Mouse (Mus musculus): ENCODE results near the gene Erich3. TPM values are rescaled to one million over a fixed set of nuclear protein-coding genes. Genes with fewer than 3 reads are reported as not detected.

The Erich3 gene
- polyA plus RNA-seq (2021; fragmentation: Nextera tagmentation) = 2.1 and 2.3 TPM in 2 replicates
- long read RNA-seq, experiment 1, full-length matches to known transcripts = 4 of 8 reads
- long read RNA-seq, experiment 1, partial matches to known transcripts = 3 of 8 reads
- long read RNA-seq, experiment 1, other reads (novel, unspliced or antisense) = 1 of 8 reads
- long read RNA-seq, experiment 2, partial matches to known transcripts = 2 of 7 reads
- long read RNA-seq, experiment 2, other reads (novel, unspliced or antisense) = 1 of 7 reads

GRCm38 (mm10) chr3:154663545-154663944, at the start of gene Erich3:
Gene Erich3, plus strand, starts transcription at chr3:154663859.

Other genes starting within 250 kb of the Erich3 start
- gene Cryz, start 67.1 kb upstream of the Erich3 start, polyA plus RNA-seq (2021; fragmentation: Nextera tagmentation) = 16.7 and 21.4 TPM in 2 replicates
- 12.5 and 14.7 TPM in 2 replicates for gene Tyw3, start 66.8 kb upstream of the Erich3 start, polyA plus RNA-seq (2021; fragmentation: Nextera tagmentation)